Mouse (Mus musculus) lung, postnatal 0 days (tissue): ENCODE data around the gene Dyx1c1.

Source experiments
- CTCF ChIP-seq: IDR thresholded peaks from 2 replicates; pipeline ENCODE4 v1.5.1; 2016; ENCODE audit warnings: antibody characterized with exemption, mild to moderate bottlenecking
- EP300 ChIP-seq: IDR thresholded peaks from 2 replicates; pipeline ENCODE4 v1.6.1; 2016; ENCODE audit warnings: antibody characterized with exemption, mild to moderate bottlenecking, control low read depth

DNA sequence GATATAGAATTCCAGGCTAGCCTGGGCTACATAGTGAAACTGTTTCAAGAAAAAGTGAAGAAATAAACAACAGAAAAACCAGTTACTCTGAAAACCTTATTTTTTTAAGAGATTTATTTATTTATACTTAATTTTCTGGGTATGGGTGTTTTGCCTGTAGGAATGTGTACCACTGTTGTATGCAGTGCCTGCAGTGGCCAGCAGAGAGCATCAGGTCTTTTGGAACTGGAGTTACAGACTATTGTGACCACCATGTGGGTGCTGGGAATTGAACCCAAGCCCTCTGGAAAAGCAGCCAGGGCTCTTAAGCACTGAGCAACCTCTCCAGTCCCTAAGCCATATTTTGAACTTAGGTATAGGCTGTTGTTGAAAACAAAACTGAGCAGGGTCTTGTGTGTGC is 14.4 kb downstream of the Dyx1c1 start:
- no peak for TF ChIP-seq CTCF
- no peak for TF ChIP-seq EP300
